Mouse (Mus musculus) monocyte, adult 5-6 weeks (primary cell): ENCODE data around the gene Actr5. TPM values are rescaled to one million over a fixed set of nuclear protein-coding genes. Genes with fewer than 3 reads are reported as not detected.

Experiments
- ATAC-seq: fragments of 153-309, 156-312 bp; replicated peaks from 2 replicates; pipeline ENCODE4 v1.8.0; 2017; ENCODE audit warnings: mild to moderate bottlenecking; ENCODE audit not compliant: low TSS enrichment, insufficient number of reproducible peaks, severe bottlenecking, poor library complexity, low FRiP score
- total RNA-seq: library from RNA; stranded (forward); fragments of 200-1000, 200-491, 200-594 nt; gene quantifications from 3 replicates; pipeline ENCODE4 v1.2.3, GENCODE M21; 2017

Gene Actr5
- total RNA-seq = 22.5 to 30.7 TPM (median 30.6 TPM) in 3 replicates

DNA sequence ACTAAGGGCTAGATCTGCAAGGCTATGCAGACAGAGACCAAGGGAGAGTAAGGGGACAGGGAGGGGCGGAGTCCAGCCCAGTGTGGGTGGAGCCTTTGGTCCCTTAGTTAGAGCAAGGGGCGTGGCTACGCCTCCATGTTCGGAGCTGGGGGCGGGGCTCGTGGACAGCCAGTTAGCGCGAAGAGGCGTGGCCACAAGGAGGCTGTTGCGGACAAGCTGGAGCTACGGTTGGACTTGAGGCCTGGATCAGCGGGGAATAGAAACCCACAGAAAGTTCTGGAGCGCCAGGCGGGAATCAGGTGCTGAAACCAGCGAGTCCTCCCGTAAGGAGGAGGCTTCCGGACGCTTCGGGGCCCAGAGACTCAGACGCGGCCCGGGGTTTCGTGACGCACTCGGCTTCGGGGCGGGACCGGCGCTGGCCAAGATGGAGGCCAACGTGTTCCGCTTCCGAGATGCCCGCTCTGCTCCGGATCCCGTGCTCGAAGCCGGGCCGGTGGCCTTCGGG is at the start of gene Actr5:
TSS of gene Actr5 (plus strand) at position 171 of the 505 bp plus-strand sequence.
- ATAC-seq = peak; percentile 97

DNA sequence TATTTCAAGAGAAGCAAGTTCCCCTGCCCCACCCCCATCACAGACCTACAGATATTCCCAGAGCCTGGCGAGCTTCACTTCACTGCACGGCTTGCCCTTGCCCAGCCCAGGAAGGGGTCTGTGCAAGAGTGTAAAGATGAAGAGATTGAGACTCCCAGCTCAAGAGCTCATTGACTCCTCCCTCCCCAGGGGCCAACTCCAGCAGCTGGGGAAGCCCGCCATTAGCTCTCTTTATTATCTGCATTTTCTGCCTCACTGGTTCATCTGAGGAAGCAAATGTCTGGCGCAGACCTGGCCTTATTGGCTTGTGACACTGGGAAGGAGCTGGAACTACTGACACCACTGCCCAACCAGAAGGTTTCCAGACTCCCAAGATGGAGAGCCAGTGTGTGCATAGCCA is 44.7 kb upstream of the Actr5 start:
- ATAC-seq = no peak

DNA sequence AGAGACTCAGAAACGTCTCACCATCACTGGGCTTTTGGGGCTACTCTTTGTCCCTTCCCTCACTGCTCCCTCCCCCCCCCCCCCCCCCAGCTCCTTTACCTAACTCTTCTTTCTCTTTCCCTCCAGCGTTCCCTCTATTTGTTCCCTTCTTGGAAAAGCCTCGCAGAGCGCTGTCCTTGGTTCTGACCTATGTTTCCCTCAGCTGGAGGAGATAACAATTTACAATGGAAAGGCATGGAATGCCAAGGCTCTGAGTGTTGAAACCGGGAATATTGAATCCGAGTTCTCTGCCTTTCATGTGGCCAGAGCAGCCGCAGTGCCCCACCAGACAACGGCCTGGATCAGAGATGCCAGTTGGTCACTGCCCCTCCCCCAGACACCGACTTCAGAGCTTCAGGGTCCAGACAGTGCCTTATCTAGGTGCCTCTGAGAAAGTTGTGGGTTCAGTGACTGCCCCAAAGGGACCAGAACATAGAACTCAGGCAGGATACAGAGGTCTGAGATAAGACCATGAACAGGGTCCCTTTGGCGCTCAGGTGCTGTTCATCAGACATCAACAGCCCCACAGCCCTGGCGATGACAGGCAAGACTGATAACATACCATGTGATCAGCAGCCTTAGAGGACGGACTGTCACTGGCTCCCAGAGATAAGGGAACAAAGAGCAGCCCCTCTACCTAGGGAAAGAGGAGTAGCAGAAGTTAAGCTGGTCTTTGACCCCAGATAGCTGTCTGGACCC is 39.9 kb upstream of the Actr5 start:
- no peak for ATAC-seq

- ATAC-seq = no peak
Measured at GRCm38 (mm10) chr2:158588524-158589271, 36.0 kb upstream of the Actr5 start.

DNA sequence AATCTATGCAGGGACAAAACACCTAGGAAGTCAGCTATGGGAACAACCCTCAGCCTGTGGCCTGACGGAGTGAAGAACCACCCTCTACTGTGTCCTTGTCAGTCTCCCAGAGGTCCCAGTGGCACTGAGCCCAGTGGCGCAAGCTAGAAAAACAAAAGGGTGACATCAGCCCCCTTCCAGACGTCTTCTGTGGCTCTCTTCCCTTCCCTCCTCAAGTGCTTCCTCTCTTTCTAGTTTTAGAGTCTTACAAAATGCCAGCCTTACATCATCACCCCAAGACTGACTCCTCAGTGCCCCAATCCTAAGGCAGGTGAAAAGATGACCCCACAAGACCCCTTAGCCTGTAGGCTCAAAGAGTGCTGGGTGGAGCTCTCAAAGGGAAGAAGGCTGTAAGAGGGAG is 34.2 kb upstream of the Actr5 start:
- ATAC-seq = no peak

GRCm38 (mm10) chr2:158591286-158591685 is 33.4 kb upstream of the Actr5 start:
- ATAC-seq = no peak

- no peak for ATAC-seq
Measured at GRCm38 (mm10) chr2:158593371-158593770, 31.3 kb upstream of the Actr5 start.

DNA sequence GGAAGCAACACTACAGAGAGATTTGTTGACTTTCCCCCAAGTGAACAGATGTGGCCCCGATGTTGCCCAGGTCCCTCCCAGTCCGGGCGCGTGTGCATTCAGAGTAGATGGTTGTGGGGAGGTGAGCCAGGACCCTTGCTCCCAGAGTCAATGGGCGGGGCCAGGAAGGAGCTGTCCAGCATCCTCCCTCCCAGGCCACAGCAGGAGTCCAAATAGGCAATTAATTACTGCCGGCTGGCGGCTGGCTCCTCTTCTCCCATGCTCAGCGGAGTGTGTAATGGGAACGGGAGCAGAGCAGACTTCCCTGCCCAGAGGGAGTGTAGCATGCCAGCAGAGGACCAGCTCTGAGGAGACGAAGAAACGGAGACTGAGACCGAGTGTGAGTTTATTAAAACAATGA is 29.6 kb upstream of the Actr5 start:
- no peak for ATAC-seq

- no peak for ATAC-seq
Measured at GRCm38 (mm10) chr2:158595577-158595976, 29.1 kb upstream of the Actr5 start.

DNA sequence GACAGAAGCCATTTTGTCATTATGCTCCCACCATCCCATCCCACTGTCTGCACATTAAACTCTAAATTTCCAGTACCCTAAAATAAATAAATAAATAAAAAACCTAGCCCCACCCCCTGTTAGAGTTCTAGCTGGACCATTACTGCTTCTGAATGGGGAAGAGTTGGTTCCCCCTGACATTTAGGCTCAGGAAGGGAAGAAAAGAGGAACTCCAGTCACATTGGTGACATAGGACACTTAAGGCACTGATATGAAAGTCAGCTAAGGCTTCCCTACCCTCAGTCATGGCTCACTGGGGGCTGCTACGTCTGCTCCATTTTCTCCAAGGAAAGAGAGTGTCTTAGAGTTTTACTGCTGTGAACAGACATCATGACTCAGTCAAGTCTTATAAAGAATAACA is 27.9 kb upstream of the Actr5 start:
- ATAC-seq = peak; percentile 67; the same call in 1 of the 2 replicates

GRCm38 (mm10) chr2:158600517-158600916 is 24.2 kb upstream of the Actr5 start:
- no peak for ATAC-seq

DNA sequence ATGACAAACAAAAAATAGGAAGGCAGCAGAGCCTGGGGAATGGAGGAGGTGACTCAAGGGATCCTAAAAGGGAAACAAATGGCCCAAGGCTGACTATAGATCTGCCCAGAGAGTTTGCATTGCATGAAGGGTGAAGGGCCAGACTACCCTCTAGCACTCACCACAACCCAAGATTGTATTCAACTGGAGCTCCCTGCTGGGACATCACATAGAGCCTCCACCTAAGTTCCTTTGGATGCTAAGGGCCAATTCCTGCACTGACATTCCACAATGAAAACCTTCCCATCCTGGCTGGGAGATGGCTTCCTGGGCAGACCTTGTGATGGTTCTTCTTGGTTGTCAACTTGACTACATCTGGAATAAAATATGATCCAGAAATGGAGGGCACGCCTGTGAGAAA is 23.4 kb upstream of the Actr5 start:
- no peak for ATAC-seq

- no peak for ATAC-seq
Measured at GRCm38 (mm10) chr2:158602663-158603062, 22.0 kb upstream of the Actr5 start.

DNA sequence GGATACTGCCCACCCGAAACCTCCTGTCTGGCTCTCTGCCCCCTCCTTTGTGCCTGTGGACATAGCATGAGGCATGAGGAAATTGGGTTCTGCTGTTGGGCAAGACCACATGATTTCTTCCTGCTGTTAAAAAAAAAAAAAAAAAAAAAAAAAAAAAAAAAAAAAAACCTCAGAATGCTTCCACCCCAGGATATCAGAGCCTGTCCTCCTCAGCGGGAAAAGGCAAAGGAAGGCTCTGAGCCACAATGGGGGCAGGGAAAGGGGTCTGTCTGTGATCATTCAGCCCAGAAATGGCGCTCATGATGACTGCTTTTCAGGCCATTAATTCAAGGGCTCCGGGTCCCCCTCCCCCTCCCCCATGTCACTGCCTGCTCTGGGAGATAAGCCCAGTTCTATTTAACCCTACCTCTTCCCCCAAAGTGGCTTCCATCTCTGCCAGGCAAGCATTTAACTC is 18.1 kb upstream of the Actr5 start:
- no peak for ATAC-seq

- ATAC-seq = no peak
Measured at GRCm38 (mm10) chr2:158609681-158610080, 15.0 kb upstream of the Actr5 start.

GRCm38 (mm10) chr2:158610488-158611325 is 14.0 kb upstream of the Actr5 start, which contains the start of gene Slc32a1:
Slc32a1 (plus strand) TSS chr2:158610767.
- no peak for ATAC-seq

GRCm38 (mm10) chr2:158611326-158611719 is 13.4 kb upstream of the Actr5 start:
- no peak for ATAC-seq

DNA sequence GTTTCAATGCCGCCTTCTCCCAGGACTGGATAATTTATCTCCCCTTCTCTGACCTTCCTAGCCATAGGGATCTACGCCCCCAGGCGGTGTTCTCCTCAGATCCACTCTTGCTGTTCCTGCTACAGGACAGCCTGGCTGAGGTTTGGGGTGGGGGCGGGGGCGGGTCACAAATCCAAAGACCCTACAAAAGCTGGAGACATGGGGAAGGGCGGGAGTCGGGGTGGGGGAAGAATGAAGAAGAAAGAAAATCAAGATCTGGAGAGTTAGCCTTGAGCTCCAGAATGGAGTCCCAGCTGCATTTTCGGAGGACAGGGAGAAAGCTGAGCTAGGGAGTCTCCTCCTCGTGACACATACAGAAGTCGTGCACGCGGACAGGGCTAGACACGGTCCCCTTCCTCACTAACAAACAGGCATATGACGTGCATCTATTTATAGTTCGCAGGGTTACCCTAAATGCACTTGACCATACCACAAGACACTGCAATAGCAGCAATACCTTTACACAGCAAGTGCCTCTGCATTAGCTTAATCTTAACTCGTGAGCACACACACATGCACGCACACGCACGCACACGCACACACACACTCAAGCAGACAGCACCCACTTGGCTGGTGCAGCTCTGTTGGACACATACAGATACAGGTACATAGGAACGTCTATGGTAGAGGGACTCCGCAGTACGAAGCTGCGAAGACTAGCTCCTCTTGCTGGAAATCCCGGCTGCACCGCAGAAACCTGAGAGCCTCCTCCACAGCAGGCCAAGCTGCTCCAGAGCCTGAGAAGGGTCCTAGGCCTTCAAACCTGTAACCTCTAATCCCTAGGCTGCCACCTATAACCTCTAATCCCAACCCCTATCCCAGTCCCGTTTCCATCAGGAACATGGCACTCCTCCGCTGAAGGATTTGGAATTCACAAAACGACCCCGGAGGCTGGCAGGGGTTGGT is 12.7 kb upstream of the Actr5 start:
- ATAC-seq = no peak
